Mouse (Mus musculus): Measurements from ENCODE around the gene Tmem30b. TPM values are rescaled to one million over a fixed set of nuclear protein-coding genes. Genes with fewer than 3 reads are reported as not detected.
"Not testable (repeated sequence)": the region's sequence is repeated elsewhere in the genome, so short reads cannot be mapped to it uniquely, and the experiment has no call there.

Tmem30b gene
- total RNA-seq, 1 experiment from 2014 or later: not detected

DNA sequence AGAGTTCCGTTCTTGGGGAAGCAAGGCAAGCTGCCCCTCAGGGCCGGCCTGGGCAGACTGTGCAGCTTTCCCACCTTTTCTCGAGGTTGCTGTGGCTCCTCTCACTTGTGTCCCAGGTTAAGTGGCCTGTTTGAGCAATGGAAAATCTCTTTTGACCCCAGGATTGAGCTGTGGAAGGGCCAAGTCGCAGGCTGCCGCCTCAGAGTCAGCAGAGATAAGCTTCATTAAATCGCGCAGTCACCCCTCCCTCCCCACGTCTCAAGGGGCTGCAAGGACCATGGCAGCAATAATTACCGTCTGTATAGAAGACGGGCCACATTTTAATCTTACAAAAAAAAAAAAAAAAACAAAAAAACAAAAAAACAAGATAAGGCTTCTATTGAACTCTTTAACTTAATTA, 18.0 kb upstream of the Tmem30b start:
- ATAC-seq (replicated peaks; ENCODE audit: insufficient number of reproducible peaks, low FRiP score, low TSS enrichment, poor library complexity, severe bottlenecking): no peak

DNA sequence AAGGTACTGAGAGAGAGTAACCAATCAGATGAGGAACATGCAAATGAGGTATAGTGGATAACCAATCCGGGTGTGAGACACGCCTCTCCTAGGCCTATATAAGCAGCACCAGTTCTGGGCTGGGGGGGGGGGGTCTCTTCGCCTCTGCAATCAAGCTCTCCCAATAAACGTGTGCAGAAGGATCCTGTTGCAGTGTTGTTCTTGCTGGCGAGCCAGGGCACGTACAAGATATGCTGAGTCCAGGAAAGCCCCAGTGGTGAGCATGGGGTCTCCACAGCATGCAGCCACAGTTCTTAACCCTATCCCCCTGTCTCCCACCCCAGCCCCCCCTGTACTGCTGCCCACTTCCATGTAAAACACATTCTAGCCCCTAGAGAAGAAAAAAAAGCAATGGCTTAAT, 16.9 kb upstream of the Tmem30b start:
- ATAC-seq (replicated peaks; ENCODE audit: insufficient number of reproducible peaks, low FRiP score, low TSS enrichment, poor library complexity, severe bottlenecking): not testable (repeated sequence)

GRCm38 (mm10) chr12:73560091-73560490, 13.9 kb upstream of the Tmem30b start:
- ATAC-seq (replicated peaks; ENCODE audit: insufficient number of reproducible peaks, low FRiP score, low TSS enrichment, poor library complexity, severe bottlenecking): no peak

DNA sequence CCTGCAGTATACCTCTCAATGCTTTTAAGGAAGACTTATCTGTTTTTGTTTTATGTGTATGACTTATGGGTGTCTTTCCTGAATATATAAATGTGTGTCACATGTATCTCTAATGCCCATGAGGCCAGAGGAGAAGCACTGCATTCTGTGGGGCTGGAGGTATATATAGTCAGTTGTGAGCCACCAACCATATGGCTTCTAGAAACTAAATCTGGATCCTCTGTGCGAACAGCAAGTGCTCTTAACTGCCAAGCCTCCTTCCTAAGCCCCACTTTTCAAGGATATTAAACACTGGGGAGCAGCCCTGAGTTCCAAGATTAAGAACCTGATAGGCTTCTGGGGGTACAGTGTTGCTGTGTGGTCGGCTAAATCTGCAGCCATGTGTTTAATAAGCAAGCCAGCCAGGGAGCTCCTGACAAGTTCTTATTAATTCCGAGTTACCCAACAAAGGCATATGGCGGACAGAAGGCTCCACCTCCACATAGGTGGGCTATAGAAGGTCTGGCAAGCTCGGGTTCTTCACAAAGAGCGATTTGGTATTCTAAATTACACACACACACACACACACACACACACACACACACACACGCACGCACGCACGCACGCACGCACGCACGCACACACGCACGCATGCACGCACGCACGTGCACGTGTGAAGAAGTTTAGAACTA, 12.5 kb upstream of the Tmem30b start:
- ATAC-seq (replicated peaks; ENCODE audit: insufficient number of reproducible peaks, low FRiP score, low TSS enrichment, poor library complexity, severe bottlenecking): no peak

DNA sequence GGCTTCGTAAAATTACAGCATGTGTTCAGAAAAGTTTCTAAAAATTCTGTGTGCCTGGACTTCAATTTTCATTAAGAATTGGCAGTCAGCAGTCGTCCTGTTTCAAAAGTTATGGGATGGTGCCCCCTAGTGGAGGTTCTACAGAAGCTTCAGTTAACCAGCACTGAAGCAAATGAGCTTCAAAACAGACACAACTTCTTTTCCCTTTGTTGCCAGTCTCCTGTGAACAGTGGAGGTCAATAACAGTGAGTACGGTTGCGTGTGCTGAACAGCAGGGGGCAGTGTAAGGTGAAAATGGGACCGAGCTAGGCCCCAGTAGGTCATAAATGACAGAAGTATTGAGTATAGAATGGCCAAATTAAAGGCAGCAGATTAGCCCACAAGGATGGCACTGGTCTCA, 8.0 kb upstream of the Tmem30b start:
- ATAC-seq (replicated peaks; ENCODE audit: insufficient number of reproducible peaks, low FRiP score, low TSS enrichment, poor library complexity, severe bottlenecking): peak; percentile 60; the same call in 1 of the 2 replicates

DNA sequence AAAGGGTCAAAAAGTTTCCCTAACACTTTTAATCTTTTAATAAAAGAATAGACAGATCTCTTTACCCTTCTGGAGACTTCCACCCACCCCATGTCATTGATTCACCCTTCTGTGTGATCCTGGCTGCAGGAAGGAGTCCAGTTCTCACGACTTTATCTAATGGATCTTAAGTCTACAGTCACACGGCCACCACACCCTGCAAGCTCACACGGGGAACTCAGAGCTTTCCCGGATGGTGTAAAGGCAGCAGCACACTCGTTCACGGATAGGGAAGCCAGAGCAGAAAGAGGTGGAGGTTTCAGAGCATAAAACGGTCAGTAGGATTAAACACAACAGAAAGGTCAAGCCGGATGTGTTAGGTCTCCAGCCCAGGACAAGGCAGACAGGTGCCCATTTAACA, 2.1 kb upstream of the Tmem30b start:
- ATAC-seq (replicated peaks; ENCODE audit: insufficient number of reproducible peaks, low FRiP score, low TSS enrichment, poor library complexity, severe bottlenecking): no peak

GRCm38 (mm10) chr12:73547646-73548045, 1.5 kb upstream of the Tmem30b start:
- ATAC-seq (replicated peaks; ENCODE audit: insufficient number of reproducible peaks, low FRiP score, low TSS enrichment, poor library complexity, severe bottlenecking): no peak

DNA sequence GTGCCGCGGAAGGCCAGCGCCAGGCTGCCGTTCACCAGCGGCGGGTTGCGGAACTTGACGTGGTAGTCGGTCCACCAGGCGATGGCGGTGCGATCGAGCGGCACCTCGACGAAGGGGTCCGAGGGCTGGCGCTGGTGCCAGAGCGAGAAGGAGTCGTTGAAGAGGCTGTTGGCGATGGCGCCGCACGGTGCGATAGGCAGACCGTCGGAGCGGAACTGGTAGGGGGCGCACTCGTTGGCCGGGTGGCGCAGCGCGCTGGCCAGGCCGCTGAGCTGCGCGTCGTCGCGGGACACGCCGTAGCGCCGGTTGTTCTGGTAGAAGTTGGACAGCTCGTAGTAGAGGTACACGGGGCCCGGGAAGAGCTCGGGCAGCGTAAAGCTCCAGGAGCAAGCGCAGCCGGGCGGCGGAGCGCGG, 513 bp downstream of the Tmem30b start:
- no peak for ATAC-seq (replicated peaks; ENCODE audit: insufficient number of reproducible peaks, low FRiP score, low TSS enrichment, poor library complexity, severe bottlenecking)

DNA sequence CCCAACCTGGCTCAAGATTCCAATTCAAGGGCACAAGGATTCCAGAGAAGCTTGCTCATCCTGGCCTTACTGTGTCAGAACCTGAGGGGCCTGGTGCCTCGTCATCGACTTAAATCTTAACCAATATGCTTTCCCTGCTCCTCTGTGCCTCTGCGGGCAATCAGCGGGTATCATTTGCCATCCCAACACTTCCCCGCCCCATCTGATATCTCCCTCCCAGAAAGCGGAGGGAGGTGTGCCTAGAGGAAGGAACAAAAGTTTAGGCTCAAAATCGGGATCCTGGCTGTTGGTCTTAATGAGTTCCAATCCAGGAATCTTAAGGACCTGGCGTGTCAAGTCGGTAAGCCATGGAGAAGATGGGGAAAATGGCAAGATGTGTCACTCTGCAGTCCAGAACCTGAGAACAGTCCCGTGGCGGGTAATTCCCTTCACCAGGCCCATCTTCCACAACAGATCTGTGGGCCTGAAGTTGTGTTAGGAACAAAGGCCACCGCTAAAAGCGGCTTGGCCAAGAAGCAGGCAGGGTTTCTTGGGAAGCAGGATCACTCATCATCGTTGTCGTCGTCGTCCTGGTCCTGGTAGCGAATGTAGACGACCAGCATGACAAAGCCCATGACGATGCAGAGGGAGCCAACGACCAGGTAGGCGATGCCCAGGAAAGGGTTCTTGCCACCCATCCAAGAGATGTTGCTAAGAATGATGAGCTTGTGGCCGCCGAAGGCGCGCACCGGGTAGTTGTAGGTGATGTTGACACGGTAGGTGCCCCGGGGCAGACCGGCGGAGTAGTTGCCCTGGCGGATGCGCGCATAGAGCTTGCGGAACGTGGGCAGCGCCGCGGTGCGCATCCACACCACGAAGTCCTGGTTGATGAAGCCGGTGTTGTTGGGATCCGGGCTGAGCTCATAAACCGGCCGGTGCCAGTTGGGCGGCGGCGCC, 1.2 kb downstream of the Tmem30b start:
- no peak for ATAC-seq (replicated peaks; ENCODE audit: insufficient number of reproducible peaks, low FRiP score, low TSS enrichment, poor library complexity, severe bottlenecking)

- ATAC-seq (replicated peaks; ENCODE audit: insufficient number of reproducible peaks, low FRiP score, low TSS enrichment, poor library complexity, severe bottlenecking): no peak
These were observed 3.0 kb downstream of the Tmem30b start for GRCm38 (mm10) chr12:73543191-73543590.

DNA sequence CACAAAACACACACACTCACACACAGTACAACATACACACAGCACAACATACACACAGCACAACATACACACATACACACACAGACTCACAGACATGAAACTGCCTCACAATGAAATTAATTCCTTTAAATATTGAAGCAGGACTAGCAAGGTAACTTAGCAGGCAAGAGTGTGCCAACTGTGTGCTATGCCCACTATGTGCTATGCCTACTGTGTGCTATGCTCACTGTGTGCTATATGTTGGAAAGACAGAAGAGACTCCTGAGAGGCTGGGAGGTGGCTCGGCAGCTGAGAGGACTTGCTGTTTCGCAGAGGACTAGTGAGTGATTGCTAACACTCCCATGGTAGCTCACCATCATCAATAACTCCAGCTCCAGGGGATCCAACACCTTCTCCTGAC, 5.8 kb downstream of the Tmem30b start:
- no peak for ATAC-seq (replicated peaks; ENCODE audit: insufficient number of reproducible peaks, low FRiP score, low TSS enrichment, poor library complexity, severe bottlenecking)

DNA sequence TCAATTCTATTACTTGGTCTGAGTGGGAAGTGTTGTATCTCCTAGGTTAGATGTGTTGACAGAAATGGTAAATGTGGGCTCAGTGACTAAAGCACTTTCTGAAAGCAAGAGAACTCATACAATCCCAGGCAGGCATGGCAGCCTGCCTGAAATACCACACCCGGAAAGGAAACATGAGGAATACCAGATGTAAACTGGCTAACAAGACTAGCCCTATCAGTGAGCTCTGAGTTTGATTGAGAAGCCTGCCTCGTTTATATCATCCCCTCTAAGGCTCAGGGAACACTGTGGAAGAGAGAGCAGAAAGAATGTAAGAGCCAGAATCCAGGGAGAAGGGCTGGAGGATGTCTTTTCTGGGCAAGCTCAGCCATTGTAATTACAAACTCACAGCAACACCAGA, 7.0 kb downstream of the Tmem30b start:
- no peak for ATAC-seq (replicated peaks; ENCODE audit: insufficient number of reproducible peaks, low FRiP score, low TSS enrichment, poor library complexity, severe bottlenecking)

DNA sequence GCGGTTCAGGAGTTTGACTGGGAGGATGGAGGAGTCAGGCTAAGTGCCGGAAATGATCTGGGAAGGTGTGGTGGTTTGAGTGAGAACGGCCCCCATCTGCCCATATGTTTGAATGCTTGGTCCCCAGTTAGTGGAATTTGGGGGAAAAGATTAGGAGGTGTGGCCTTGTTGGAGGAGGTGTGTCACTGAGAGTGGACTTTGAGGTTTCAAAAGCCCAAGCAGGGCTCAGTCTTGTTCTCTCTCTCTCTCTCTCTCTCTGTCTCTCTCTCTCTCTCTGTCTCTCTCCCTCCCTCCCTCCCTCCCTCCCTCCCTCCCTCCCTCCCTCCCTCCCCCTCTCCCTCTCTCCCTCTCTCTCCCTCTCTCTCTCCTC, 8.1 kb downstream of the Tmem30b start:
- not testable (repeated sequence) for ATAC-seq (replicated peaks; ENCODE audit: insufficient number of reproducible peaks, low FRiP score, low TSS enrichment, poor library complexity, severe bottlenecking)

- no peak for ATAC-seq (replicated peaks; ENCODE audit: insufficient number of reproducible peaks, low FRiP score, low TSS enrichment, poor library complexity, severe bottlenecking)
These were observed 8.6 kb downstream of the Tmem30b start for GRCm38 (mm10) chr12:73537499-73538138.

GRCm38 (mm10) chr12:73534591-73534990, 11.6 kb downstream of the Tmem30b start:
- no peak; the same call in 1 of the 2 replicates for ATAC-seq (replicated peaks; ENCODE audit: insufficient number of reproducible peaks, low FRiP score, low TSS enrichment, poor library complexity, severe bottlenecking)

DNA sequence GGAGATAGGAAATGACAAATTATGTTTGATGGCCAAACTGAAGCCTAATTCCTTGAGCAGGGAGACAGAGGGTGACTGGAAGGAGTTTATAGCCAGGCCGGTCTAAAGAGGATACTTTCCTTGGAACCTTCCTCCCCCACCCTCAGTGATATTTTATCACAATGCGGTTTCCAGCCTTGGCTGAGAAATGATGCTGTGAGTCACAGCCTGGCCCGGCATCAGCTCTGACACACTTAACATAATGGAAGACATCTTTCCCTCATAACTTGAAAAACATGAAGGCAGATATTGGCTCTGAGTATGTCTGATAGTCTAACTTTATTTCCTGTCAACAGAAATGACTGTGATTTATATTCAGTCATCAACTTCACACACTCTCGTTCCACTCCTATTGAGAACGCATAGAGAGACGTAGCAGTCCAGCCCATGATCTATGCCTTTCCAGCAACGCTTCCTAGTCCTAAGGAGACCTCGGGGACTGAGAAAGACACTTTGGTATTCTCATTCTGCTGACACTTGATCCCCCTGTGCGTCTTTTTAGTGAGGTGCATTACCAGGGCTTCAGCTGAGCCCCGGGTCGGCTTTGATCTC, 14.2 kb downstream of the Tmem30b start:
- no peak for ATAC-seq (replicated peaks; ENCODE audit: insufficient number of reproducible peaks, low FRiP score, low TSS enrichment, poor library complexity, severe bottlenecking)

GRCm38 (mm10) chr12:73529590-73529989, 16.6 kb downstream of the Tmem30b start:
- ATAC-seq (replicated peaks; ENCODE audit: insufficient number of reproducible peaks, low FRiP score, low TSS enrichment, poor library complexity, severe bottlenecking): no peak

DNA sequence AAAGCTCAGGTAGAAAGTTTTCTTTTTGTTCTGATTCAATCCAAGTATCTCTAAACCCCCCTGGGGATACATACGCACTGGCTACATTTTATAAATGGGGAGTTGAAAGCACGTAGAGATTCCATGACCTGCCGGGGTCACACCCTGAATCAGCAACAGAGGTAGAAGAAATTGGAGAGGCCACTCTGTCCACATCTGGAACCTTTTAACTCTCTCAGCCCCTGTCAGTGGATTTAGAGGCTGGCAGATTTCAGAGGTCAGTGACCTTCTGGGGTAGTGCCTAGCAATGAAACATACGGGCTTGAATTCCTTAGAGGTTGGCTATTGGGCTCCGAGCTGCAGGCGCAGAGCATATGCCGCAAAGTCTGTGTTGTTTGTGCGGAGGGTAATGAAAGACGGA, 17.1 kb downstream of the Tmem30b start:
- no peak for ATAC-seq (replicated peaks; ENCODE audit: insufficient number of reproducible peaks, low FRiP score, low TSS enrichment, poor library complexity, severe bottlenecking)

- not testable (repeated sequence) for ATAC-seq (replicated peaks; ENCODE audit: insufficient number of reproducible peaks, low FRiP score, low TSS enrichment, poor library complexity, severe bottlenecking)
These were observed 18.1 kb downstream of the Tmem30b start for GRCm38 (mm10) chr12:73528142-73528541.

Measured in monocyte, adult 5-6 weeks (primary cell).